Mouse (Mus musculus) ovary, postnatal 10 days (tissue): ENCODE data around the gene Gm10491.

Experiments used
- DNase-seq: peaks from one replicate; pipeline ENCODE4 v3.0.0; 2022; ENCODE audit warnings: low spot score

The Gm10491 gene

DNA sequence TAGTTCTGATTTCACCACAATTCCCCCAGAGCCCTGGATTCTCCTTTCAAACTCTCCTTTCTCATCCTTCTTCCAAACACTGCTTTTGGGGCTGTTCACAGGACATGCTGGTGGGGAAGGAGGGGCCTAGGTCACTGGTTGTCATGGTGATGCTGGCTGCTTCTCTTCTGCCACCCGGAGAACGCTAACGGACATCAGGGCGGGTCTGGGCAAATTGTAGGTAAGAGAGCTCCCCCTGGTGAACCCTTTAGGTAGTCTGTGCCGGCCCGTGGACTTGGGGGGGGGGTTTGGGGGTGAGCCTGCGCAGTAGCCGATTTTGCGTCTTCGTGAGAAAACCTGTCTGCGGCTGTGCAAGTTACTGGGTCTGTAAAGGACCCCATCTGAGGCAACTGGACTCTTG, 27.8 kb downstream of the Gm10491 start:
- no peak for DNase-seq

DNA sequence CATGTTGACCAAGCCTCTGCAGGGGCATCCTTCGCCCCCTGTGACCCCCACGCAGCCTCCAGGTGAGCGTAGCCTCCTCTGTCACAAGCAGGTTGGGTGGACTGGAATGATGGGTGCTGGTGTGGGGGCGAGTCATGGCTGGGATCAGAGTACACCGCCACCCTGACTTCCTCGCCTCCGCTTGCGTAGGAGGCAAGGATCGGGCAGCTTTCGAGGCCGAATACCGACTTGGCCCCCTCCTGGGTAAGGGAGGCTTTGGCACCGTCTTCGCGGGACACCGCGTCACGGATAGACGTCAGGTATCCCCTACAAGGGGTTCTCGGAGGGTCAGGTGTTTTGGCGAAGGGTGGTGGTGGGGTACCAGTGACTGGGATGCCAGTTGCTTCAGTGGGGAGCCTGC, 29.1 kb downstream of the Gm10491 start:
- DNase-seq: no peak

DNA sequence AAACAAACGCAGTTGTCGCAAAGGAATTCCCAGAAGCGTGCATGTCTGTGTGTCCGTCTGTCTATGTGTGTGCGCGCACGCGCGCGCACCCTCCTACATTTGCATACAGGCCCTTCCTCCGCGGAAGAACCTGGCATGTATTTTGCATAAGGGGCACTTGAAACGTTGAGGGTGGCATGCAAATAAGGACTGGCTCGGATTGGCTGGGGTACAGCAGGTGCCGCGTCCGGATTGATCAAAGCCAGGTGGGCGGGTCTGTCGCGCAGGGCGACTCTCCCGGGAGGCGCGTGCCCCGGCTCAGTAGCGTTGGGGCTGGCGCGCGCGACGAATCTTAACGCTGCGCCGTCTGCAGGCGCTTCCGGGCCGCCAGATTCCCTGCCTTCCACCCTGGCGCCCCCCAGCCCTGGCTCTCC, 29.6 kb downstream of the Gm10491 start, which contains the start of gene Pim2:
Gene Pim2 (plus strand): TSS at position 256 of the 413 bp plus-strand sequence.
- no peak for DNase-seq

DNA sequence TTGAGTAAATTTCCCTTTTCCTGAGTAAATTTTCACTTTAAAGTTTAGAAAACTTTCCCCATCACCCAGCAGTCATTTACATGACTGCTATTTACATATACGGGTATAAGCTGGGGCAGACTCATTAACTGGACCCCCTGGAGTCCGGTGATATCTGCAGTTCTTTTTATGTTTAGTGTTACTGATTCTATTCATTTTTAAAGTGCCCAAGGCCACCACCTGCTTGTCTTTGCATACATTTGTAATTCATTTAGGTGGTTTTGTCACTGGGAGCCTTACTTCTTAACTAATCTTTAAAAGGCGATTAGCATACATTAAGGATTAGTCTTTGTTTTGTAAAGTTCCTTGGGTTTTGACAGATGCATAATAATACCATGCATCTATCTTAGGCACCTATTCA, 37.8 kb downstream of the Gm10491 start:
- DNase-seq: no peak

DNA sequence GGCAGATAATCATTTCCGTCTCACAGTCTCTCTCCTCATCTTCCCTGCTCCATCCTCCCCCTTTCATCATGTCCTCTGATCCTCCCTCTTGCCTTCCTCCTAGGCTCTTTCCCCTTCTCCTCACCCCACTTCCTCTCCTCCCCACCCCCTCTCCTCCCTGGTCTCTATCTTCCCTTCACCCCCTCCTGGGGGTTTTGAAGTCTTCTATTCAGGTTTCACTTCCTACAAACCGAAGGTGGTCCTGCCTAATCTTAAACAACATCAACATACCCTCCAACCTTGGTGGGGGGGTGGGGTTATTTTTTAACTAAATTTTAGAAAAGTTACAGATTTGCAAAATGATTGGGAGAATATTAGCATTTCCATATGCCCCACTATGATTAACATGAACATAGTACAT, 39.1 kb downstream of the Gm10491 start:
- DNase-seq: no peak

DNA sequence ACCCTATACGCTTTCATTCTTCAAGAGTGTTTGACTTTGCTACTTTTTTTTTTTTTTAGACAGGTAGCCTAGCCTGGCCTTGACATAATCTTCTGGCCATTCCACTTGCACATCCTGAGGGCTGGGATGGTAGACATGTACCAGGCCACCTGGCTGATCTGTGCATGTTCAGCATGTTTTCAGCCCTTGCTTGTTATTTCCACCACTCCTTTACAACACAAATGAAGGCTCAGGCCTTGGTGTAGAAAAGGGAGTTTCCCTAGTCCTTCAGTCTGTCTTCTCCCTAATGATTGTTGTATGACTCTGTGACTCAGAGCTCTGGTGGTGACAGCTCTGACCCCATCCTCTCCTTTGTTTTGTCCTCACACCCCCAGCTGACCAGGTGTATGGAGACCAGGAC, 40.5 kb downstream of the Gm10491 start:
- DNase-seq: no peak

DNA sequence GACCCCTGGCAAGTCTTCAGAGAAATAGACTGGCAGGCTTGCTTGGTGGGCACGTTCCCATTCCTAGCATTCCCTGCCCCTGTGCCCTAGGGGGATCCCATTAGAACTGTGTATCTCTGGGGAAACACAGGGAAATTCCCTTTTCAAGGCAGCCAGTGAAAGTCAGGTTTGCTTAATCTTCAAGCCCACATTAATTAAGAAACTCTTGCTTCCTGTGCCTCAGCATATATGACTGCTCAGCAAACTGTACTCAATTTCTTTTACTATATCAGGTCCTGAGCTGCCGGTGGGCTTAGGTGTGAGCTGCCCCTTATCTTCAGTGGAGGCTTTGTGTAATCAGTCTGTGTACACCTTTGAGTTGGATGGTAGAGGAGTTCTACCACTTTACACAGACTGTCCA, 41.8 kb downstream of the Gm10491 start:
- no peak for DNase-seq

DNA sequence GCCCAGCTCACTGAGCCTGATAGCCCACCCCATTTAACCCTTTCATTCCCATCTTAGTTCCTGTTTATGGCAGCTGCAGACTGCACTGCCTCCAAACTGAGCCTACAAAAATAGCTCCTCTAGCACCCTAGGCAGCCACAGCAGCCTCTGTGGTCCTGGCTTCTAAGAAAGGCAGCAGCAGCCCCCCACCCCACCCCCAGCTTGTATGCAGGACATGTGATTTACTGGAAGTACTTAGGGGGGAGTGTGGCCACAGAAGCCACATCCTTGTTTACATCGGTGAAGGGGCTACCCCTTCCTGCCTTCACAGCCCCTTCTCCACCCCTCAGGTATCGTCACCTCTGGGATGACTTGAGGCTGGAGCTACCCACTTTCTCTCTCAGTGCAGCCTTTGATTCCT, 42.3 kb downstream of the Gm10491 start:
- DNase-seq: no peak

DNA sequence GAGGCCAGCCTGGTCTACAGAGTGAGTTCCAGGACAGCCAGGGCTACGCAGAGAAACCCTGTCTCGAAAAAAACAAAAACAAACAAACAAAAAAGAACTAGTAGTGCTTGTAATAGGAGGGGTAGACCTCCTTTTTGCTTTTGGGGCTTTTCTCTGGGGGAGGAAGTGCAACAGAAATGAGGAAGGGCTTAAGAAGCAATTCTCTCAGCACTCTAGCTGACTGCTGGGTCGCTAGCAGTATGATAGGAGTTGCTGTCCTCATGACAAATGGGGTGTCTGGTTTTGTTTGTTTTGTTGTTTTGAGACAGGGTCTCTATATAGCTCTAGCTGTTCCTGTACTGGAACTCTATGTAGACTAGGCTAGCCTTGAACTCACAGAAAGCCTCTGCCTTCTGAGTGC, 43.1 kb downstream of the Gm10491 start:
- DNase-seq: no peak

DNA sequence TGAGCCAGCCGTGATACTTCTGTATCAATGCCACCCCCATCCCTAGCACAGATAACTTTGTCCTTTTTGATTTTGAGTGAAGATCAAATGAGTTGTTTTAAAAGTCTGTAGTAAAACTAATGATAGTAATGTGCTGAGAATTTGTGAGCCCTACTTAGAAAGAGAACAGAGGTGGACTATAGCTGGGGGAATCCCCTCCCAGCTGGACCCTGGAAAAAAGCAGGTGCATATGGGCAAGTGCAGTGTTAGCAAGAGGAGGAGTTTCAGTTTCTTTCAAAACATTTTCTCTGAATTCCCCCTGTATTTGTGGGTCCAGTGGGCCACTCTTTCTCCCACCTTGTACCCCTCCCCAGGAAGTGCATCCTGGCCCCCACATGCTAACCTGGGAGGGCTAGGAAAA, 44.5 kb downstream of the Gm10491 start:
- no peak for DNase-seq

DNA sequence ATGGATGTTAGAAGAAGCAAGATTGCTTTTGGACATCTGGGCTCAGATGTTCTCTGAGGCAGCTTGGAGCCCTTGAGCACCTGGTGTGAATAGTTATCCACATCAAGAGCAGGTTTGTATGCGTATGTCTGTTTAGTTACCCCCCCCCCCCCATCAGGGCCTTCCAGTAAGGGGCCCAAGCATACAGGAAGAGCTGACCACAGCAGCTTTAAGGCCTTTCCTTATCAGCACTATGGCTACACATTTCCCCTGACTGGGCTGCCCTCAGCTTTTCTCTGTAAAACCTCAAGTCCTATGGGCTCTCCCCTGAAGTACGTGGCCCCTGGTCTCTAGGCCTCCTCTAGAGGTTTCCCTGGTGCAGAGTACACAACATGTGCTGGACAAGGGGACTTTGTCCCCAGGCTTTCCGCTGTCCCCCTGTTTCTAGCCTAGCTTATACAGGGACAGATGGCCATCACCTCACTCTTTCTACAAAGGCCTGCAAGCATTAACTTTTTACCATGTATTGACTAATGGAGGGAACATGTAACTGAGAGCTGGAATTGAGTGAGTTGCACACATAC, 48.4 kb downstream of the Gm10491 start:
- DNase-seq: no peak
